Comparison of ENCODE assay signal across 8 mouse cellular contexts in the genomic region with DNA sequence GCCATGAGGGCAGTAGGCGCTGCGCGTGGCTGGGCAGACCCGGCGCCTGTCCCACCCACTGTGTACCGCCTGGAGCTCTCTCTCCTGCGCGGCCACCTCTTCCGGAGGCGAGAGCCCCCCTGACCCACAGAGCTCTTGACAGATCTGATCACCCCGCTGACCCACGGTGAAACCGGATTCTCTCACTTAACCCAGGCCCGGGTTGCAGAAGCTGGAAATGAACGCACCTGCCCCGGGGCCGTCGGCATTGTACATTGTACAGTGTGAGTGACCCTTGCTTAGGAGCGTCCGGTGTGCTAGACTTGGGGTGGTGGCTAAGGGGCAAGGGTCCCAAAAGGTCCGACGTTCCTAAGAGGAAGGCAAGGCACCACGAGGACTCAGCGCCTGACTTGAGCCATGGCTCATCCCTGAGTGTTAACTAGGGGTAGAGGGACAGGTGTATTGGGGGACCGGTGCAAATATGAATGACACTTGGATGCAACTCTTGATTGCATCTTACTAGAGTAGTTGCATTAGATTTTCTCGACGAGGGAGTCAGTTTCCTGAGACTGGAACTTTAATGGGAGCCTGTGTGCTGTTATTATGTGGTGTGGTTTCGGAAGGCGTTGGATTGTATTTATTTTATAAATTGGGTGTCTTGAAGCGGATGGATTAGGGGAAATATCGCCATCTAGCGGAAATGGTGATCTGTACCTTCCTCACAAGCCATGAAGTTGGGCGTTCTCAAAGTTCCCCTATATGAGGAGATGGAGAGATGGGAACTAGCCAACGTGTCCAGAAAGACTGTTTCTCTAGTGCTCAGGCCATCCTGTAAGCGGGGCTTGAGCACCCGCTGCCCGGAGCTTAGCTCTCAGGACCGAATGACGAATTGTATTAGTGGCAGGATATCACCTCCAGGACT. TPM values are rescaled to one million over a fixed set of nuclear protein-coding genes. Genes with fewer than 3 reads are reported as not detected.
DNase-seq lines count a peak whose midpoint lies in the region; ATAC-seq and TF ChIP-seq lines count a peak whose summit lies in the region.

No protein-coding gene starts in this region.

- H3K36me3 ChIP-seq in heart, embryonic 10.5 days, result no peaks in the 10 kb centered on the region
- no peaks in the 10 kb centered on the region for H3K36me3 ChIP-seq in limb, embryonic 11.5 days (ENCODE audit: control insufficient read depth, insufficient read depth, low read length)
- no peaks in the 10 kb centered on the region for H3K36me3 ChIP-seq in midbrain, embryonic 14.5 days (ENCODE audit: control insufficient read depth, insufficient read depth, low read length)
- H3K36me3 ChIP-seq in testis, adult 2 months (ENCODE audit: control insufficient read depth, insufficient read depth, low read length), result no peaks in the 10 kb centered on the region

- peaks cover 28% of the 10 kb centered on the region for H3K4me1 ChIP-seq in heart, embryonic 10.5 days
- 0 out of 2 replicates have a peak, but pooled peaks cover 14% of the 10 kb centered on the region for H3K4me1 ChIP-seq in limb, embryonic 11.5 days (ENCODE audit: control insufficient read depth, insufficient read depth, low read length)
- H3K4me1 ChIP-seq in midbrain, embryonic 14.5 days (ENCODE audit: control insufficient read depth, insufficient read depth, low read length), result peaks cover 63% of the 10 kb centered on the region
- H3K4me1 ChIP-seq in testis, adult 2 months (ENCODE audit: control insufficient read depth, insufficient read depth, low read length), result peaks cover 19% of the 10 kb centered on the region

- peak overlapping the region; percentile 98 for H3K4me2 ChIP-seq in limb, embryonic 11.5 days (ENCODE audit: low read depth, severe bottlenecking)
- peak overlapping the region; percentile 80 for H3K4me2 ChIP-seq in midbrain, embryonic 14.5 days (ENCODE audit: low read length)

- peak; percentile 95 for DNase-seq in 3T3-L1 (ENCODE audit: low read depth, low spot score)
- peak; percentile 90 for DNase-seq in adipocyte (ENCODE audit: low spot score)
- peak; percentile 83 for DNase-seq in embryo, embryonic 11.5 days (ENCODE audit: low read depth, low spot score)
- no peak for DNase-seq in heart, embryonic 10.5 days (ENCODE audit: low spot score)
- DNase-seq in kidney, adult 8-10 months, result peak; percentile 46 to 54
- peak; percentile 80 for DNase-seq in limb, embryonic 11.5 days (ENCODE audit: low spot score)
- peak; percentile 96 for DNase-seq in midbrain, embryonic 14.5 days

- peak; percentile 32; the same call in 1 of the 2 replicates for ATAC-seq in limb, embryonic 11.5 days (ENCODE audit: insufficient number of reproducible peaks, low FRiP score, low TSS enrichment, low read depth)
- 0 out of 2 replicates have a peak, but pooled peaks have one; percentile 22 for ATAC-seq in midbrain, embryonic 14.5 days (ENCODE audit: low FRiP score, low TSS enrichment)

- H3K27me3 ChIP-seq in heart, embryonic 10.5 days (ENCODE audit: insufficient read depth, poor library complexity, severe bottlenecking), result peaks cover 92% of the 10 kb centered on the region
- H3K27me3 ChIP-seq in limb, embryonic 11.5 days (ENCODE audit: control insufficient read depth, insufficient read depth, low read length), result peaks cover 38% of the 10 kb centered on the region
- H3K27me3 ChIP-seq in midbrain, embryonic 14.5 days (ENCODE audit: control insufficient read depth, insufficient read depth, low read length), result no peaks in the 10 kb centered on the region
- no peaks in the 10 kb centered on the region for H3K27me3 ChIP-seq in testis, adult 2 months (ENCODE audit: control insufficient read depth, insufficient read depth, low read length)

- H3K27ac ChIP-seq in heart, embryonic 10.5 days, result no peak overlapping the region
- no peak overlapping the region for H3K27ac ChIP-seq in limb, embryonic 11.5 days (replicated peaks; ENCODE audit: low read depth, low read length)
- H3K27ac ChIP-seq in midbrain, embryonic 14.5 days (replicated peaks; ENCODE audit: low read depth, low read length), result peak overlapping the region; percentile 98
- 0 out of 2 replicates have a peak overlapping the region, but pooled peaks have one; percentile 27 for H3K27ac ChIP-seq in testis, adult 2 months (ENCODE audit: control insufficient read depth, insufficient read depth, low read depth, low read length)

- no peak for TF ChIP-seq POLR2A in testis, adult 2 months (IDR thresholded peaks at IDR 0.05; ENCODE audit: control insufficient read depth, low read depth, low read length)

- TF ChIP-seq CTCF in testis, adult 2 months (IDR thresholded peaks at IDR 0.05; ENCODE audit: control insufficient read depth, insufficient read depth, insufficient replicate concordance, low read depth, low read length), result 0 out of 2 replicates have a peak, but pooled peaks have one; percentile 9

- peak overlapping the region; percentile 68 for H3K9ac ChIP-seq in limb, embryonic 11.5 days (ENCODE audit: low read length)
- H3K9ac ChIP-seq in midbrain, embryonic 14.5 days (replicated peaks; ENCODE audit: low read length), result peak overlapping the region; percentile 95

- no peaks in the 10 kb centered on the region for H3K9me3 ChIP-seq in heart, embryonic 10.5 days
- H3K9me3 ChIP-seq in limb, embryonic 11.5 days (ENCODE audit: control insufficient read depth, low read length), result no peaks in the 10 kb centered on the region
- H3K9me3 ChIP-seq in midbrain, embryonic 14.5 days (ENCODE audit: control insufficient read depth, low read length), result no peaks in the 10 kb centered on the region

- H3K4me3 ChIP-seq in heart, embryonic 10.5 days, result peak overlapping the region; percentile 77
- peak overlapping the region; percentile 62 for H3K4me3 ChIP-seq in limb, embryonic 11.5 days (ENCODE audit: low read depth, low read length)
- peak overlapping the region; percentile 90 for H3K4me3 ChIP-seq in midbrain, embryonic 14.5 days (replicated peaks; ENCODE audit: low read depth, low read length)
- H3K4me3 ChIP-seq in testis, adult 2 months (ENCODE audit: control insufficient read depth, low read depth, low read length), result peak overlapping the region; percentile 83

- WGBS in heart, embryonic 10.5 days, result 2% methylated on average over 39 of the region's 39 CpGs
- WGBS in limb, embryonic 11.5 days, result under 1% methylated on average over 39 of the region's 39 CpGs
- WGBS in midbrain, embryonic 14.5 days, result under 1% methylated on average over 39 of the region's 39 CpGs

RNA-seq across cellular contexts. Expression of a gene that starts 1.0 kb away (rescaled TPM):
- polyA plus RNA-seq in heart, embryonic 10.5 days (2016; fragmentation: Nextera tagmentation; extraction: Ambion mirVana), result 3.4 and 6.9 TPM in 2 replicates
- 27.1 and 28.6 TPM in 2 replicates for polyA plus RNA-seq in limb, embryonic 11.5 days (2014; fragmentation: Nextera tagmentation; extraction: Ambion mirVana)
- polyA plus RNA-seq in midbrain, embryonic 14.5 days (2014; fragmentation: Nextera tagmentation; extraction: Ambion mirVana), result 46.4 and 59.4 TPM in 2 replicates
- polyA plus RNA-seq in testis, adult 2 months (2012; rRNA removed), result 8.5 and 9.3 TPM in 2 replicates

Comparison
In these comparisons a context has a peak if more than half of its experiments do, and no peak if none do; other contexts are left out.
1. H3K27ac ChIP-seq: peak in midbrain, embryonic 14.5 days (single experiment) and testis, adult 2 months (single experiment); none in heart, embryonic 10.5 days (single experiment) and limb, embryonic 11.5 days (single experiment).
2. Peak in every context shown above with its lines, with median percentiles within 50 percentile points of each other: H3K4me3 ChIP-seq.